Mouse (Mus musculus) mesoderm, embryonic 11.5 days (tissue): ENCODE data around the gene Ube2t.

Source experiments
- DNase-seq: peaks from one replicate; pipeline ENCODE4 v3.0.0-alpha.2; 2012; ENCODE audit warnings: low read depth, low spot score

Gene Ube2t

DNA sequence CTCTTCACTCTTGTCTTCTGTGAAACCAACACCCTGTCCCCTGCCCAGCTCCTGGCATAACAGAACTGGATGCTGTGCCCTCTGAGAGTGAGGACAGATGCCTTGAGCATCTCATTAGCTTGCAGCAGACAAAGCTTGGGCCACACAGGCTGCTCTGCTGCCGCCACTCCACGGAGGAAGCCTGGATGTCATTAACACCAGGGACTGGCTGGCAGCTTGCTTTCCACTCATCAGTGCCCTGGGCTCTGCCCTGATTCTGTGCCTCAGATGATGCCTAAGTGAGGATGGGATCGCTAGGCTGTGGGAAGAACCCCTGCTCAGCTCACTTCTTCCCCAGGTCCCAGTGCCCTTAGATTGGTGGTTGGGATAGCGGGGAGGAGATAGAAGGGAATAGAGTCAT lies 33.1 kb downstream of the Ube2t start:
- DNase-seq, result no peak

DNA sequence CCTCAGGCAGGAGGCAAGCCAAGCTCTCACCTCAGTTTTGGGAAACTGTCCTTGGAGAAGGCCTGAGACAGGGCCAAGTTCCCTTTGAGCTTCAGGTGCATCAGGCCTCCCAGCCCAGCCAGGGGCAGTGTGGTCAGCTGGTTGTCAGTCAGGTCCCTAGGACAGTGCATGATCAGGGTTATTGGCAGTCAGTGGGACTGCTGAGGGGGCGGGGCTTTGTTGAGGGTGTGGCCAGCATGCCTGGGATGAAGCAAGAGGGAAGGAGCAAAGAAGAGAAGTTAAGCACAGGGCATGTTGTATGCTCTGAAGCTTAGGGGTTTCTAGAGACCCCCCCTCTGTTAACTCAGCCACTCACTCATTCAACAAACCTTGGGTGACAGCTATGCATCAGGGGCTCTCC lies 33.6 kb downstream of the Ube2t start:
- DNase-seq, result no peak

DNA sequence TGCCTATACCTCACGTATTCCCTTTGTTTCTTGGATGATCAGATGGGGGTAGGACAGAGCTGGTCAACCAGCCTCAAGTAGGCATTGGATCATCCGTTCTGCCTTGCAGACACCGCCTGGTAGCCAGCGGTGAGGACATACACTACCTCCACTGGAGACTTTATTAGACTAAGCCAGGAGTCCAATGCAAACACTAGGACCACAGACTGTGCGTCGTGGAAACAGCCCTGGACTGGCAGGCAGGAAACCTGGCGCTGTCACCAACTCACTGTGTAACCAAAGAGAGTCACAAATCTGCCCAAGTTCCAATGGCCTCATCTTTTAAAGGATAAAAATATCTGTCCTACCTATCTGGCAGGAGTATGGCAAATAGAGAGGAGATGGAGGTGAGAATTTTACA lies 34.1 kb downstream of the Ube2t start:
- DNase-seq, result no peak

DNA sequence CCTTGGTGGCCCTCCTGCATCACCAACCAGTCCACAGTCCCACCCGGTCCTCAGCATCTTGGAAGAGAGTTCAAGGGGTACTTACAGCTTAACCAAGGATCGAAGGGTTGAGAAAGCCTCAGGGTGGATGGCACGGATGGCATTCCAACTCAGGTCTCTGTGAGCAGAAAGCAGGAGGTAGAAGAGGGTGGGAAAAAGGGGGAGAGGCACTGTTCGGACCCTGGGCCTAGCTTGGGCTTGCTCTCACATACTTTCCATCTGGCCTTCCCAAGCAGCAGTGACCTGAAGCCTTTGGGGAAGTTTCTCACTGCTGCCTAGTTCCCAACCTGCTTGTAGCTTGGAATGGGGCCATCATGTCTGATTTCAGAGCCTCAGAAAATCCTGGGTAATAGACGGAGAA lies 35.2 kb downstream of the Ube2t start:
- DNase-seq, result no peak

DNA sequence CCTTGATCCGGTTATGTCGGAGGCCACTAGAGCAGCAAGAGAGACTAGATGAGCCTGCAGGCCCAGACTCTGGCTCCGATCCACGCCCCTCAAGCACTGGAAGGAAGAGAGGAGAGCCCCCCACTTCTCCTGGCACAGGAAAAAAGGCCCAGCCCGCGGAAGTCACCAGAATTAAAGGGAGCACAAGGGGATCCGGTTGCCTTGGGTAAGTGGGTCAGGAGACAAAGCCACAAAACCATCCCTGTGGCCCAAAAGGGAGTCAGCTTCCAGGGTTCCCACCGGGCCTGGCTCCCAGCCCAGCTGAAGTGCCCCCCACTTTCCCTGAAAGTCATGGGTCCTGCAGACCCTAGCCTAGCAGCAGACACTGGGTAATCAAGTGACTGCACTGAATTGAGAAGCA lies 35.9 kb downstream of the Ube2t start:
- DNase-seq, result no peak

DNA sequence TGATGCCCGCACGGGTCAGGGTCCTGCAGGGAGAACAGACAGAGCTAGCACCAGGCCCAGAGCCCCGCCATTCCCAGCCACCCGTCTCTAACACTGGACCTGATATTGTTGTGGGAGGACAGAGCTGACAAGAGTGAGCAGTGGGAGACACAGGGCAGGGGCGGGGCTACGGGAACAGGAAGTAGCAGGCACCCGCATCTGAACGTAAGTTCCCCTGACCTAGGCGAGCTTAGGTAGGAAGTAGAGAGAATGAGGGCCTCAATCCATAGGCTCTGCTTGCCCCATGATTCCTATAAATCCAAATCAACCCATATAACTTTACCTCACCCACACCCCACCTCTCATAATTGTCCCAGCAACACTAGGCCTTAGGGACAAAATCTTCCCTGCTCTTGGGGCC lies 38.2 kb downstream of the Ube2t start:
- DNase-seq, result no peak

DNA sequence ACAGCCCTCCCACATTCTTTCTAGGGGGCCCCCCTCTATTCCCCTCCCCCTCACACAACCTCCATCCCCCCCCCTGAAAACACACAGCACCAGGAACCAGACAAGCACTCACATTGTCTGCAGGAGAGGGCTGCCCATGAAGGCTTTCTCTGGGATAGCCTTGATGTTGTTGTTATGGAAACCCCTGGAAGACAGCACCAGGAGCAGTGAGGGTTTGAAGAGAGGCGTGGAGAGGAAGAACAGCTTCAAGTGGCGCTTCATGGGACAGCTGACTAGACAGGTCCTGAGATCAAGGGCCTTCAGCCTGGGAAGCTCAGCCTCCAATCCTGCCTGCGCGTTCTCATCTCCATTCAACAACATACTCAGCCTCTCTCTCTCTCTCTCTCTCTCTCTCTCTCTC lies 41.0 kb downstream of the Ube2t start:
- DNase-seq, result no peak

DNA sequence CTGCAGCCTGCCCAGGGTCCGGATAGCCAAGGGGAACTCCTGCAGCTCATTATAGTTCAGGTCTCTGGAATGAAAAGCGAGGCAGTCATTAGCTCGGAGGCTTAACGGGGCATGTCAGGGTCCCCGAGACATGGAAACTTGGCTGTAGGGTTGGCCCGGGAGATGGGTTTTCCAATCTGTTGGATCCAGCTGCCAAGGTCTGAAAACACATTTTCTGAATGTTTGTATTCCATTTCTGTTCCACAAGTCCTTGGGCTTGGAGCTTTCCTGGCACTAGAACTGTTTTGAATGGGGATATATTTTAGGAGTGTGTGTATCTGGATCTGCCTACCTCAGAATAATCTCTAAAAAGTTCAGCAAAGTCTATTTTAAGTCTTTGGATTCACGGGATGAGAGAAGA lies 43.3 kb downstream of the Ube2t start:
- no peak for DNase-seq

DNA sequence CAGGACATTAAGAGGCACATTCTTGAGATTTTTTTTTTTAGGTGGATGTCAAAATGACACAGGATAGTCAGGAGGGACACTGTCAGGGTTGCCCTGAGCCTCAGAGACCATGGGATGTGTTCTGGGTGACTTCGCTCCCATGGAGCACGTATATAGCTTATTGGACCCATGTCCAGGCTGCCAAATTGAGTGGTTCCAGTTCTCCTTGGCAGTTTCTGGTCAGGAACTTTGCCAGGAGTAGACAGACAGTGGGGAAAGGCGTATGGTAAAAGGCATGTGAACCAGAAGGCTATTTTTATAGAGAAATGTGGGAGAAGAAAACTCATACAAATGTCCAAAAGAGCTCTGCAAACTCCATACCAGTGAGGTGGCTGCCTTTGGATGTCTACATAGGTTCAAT lies 47.5 kb downstream of the Ube2t start:
- DNase-seq, result no peak

DNA sequence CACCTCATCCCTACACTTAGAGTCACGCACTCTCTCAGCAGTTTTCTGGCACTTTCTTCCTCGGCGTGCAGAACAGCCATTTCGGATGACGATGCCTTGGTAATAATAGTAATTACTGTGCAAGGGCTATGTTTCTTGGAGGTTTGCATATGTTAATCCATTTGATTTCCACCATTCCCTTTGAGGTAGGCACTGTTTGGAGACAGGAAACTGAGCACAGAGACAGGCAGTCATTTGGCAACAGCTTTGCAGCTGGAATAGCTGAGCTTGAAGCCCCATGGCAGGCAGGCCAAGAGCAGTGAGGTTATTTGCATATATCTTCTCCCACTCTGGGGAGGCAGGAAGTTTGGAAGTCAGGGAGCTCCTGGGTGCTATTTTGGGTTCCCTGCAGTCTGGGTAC lies 49.5 kb downstream of the Ube2t start:
- no peak for DNase-seq

DNA sequence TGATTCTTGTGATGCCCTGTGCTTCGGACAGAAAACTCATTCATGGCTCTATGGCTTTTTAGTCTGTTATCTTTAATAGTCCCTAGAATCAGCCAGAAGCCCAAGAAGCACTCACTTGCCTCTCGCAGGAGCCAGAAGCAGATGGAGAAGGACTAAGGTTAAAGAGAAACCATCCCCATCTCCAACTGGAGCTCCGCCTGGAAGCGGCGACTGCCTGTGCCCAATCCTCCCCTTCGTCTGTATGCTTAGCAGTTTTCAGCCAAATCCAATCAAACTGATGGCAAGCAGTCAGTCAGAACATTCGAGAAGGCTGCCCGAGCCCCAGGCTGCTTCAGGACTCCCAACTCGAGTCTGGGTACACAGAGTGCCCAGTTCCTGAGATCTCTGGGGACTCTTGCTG lies 50.1 kb downstream of the Ube2t start:
- DNase-seq, result no peak

DNA sequence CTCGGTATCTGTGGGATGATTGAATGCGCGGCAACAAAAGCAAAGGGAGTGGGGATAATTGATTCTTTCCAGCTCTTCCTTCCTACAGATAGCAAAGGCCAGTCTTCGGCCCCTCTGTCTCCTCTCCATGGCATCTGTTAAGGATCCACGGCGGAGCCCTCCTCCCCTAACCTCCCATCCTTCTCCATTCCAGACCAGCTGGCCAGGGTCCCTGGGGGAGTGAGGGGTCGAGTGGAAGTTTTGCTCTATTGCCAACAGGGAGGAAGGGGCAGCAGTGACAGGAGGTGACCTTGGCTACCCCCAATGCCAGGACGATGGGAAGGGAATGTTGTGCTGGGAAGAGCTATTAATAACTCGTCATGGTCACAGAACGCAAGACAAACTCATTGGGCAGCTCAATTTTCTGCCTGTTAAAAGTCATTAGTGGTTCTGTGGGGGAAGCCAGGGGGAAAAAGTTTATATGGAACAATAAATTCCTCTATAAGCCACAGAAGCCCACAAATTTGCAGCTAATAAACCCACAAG lies 52.6 kb downstream of the Ube2t start:
- peak; percentile 33 for DNase-seq

DNA sequence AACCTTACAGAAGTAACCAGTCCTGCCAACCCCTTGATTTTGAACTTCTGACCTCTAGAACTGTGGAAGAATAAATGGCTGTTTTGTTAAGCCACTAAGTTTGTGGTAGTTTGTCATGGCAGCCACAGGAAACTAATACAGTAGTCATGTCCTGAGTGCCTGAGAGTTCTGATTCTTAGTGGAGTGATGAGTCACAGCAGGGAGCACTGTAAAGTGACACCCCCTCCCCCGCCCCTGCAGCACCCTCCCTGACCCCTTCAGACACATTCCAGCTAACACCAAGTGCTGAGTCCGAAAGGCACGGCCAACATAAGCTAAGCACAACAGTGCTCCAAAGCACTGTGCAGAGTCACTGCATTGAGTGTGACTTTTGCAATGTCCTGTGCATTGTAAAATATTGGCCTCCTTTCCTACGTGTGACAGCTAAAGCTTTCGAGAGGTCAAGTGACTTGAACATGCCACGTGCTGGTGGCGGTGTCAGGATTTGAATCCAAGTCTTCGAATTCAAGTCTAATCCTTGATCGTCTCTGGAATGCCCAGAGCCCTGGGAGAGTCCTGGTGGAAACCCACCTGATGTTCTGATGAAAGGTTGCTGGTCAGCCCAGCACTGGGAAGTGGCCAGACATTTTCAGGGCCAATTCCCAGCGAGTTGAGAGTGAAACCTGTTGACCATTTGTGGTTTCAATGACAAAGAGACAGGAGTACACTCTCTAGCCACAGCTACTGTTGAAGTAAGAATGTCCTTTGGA lies 54.7 kb downstream of the Ube2t start:
- peak; percentile 43 for DNase-seq

DNA sequence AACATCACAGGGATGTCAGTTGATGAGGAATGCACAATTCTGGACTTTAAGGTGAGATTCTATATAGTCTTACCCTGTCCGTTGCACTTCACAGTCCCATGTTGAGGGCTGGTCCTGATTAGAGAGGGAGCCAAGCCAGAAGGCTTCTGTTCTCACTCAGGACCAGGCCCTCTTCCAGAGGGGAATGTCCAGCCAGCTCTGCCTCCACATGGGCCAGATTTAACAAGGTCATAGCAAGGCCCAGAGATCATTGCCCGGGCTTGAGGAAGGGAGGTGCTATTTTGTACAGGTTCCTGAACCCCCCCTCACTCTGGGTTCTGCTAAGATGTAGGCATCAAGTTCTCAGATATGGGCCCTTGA lies 55.3 kb downstream of the Ube2t start:
- DNase-seq, result no peak

DNA sequence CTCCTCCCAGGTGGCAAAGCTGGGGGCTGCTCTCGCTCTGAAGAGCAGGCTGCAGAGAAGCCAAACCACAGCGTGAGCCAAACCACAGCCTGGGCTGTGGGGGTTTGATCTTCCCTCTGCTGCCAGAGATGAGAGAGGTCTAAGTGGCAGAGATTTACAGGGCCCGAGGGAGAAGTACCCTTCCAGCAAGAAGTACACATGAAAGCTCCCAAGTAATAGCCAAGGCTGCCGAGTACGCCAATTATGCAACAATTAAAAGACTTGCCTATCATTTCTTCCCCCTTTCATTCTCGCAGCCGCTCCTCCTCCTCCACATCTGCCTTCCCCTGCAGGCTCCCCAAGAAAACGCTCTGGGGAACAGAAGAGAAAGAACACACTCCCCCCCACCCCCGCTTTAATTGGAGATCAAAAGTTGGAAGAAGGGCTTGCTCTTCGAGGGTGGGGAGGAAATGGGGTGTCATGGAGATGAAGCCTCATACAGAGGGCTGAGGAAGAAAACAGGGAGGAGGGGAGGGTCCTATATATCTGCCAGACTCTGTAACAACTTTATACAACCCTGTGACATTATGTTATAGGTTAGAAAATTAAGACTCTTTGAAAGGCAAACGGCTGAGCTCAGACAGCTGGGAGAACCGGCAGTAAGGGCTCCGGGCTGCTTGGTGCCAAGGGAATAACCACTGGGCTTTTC lies 56.9 kb downstream of the Ube2t start:
- DNase-seq, result peak; percentile 72

DNA sequence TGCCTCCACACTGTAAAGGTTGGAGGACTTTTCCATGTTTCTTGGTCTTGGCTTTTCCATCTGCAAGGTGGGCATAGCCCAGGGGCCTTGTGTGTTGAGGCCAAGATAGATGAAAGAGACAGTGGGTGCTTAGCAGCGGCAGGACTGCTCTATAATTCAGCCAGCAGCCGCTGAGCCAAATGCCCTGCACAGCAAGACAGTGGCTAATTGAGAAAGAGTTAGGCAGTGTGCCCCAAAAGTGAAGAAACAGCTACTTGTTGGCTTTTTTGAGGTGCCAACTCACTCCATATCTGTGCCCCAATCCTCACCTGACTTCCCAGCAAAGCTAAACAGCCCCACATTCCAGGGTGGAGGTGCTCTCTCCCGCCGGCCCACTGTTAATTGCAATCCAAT lies 57.4 kb downstream of the Ube2t start:
- DNase-seq, result no peak

DNA sequence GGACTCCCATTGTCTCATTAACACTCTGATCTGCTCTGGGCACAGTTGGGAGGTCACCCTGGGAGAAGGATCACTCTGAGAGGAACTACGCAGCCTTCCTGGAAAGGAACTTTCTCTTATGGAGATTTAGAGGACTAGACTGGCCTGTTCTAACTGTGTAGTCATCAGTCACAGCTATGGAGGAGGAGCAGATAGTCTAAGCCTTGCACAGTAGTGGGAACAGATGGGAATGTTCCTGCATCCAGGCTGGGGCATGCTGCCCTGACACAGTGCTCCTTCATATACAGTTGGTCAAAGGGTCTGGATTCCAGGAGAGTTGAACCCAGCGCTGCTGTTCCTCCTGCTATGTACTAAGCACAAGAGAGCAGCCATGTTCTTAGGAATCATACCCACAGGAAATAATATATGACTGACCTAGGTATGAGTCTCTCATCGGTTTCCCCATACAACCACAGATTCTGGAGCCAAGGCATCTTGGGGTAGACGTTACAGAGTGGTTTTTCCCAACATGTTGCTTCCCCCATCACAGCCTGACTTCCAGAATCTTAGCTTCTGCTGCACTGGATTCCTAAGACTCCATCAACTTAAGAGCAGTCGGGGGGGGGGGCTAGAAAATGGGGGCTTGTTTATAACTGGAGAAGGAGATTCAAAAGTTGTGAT lies 58.0 kb downstream of the Ube2t start:
- DNase-seq, result no peak

DNA sequence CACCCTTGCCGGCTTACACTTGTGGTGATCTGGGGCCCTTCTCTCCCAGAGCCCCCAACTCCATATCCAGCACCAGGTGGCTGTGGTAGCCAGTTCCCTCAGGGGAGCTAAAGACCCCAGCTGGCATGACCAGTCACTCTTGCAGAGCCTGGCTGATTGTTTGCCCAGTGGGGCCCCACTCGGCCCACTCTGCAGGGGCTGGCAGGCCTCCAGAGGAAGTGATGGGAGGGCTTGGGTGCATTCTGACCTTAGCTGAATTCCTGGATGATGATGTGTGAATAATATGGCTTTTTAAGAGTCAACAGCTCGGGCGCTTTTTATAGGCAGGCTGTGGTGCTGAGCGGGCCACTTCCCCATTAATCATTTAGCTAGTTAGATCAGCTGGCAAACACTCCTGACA lies 58.6 kb downstream of the Ube2t start:
- peak; percentile 55 for DNase-seq

DNA sequence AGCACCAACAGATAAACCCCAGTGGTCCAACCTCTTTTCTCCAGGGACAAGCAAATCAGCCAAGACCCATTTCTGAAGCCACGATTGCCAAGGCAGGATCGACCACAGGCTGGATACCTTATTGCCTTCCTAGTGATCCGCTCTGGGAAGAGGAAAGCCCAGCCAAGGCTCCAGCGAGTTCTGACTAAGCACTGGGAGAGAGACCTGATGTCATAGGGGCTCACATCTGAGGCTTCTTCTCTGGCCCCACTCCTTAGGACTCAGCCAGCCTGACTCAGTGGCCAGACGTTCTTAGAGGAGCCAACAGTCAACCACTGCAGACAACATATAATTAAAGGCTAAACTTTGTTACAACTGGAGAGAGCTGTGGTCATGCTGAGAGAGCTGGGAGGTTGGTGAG lies 59.6 kb downstream of the Ube2t start:
- DNase-seq, result no peak

DNA sequence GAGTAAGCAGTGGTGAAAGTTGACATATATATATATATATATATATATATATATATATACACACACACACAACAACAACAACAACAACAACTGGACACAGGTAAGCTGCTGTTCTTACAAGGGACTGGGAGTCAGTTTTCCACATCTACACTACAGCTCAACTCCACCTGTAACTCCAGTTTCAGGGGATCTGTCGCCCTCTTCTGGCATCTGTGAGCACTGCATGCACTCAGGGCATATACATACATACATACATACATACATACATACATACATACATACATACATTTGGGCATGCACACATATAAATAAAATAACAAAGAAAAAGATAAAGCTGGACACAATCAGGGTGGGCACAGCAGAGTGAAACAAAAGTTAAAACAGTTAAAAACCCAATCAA lies 61.2 kb downstream of the Ube2t start:
- DNase-seq, result no peak
